Mouse (Mus musculus) lung, postnatal 25 days (tissue): ENCODE results near the gene Sctr.
A peak's percentile ranks its signal among the peaks of the same experiment; 100 is the strongest.

Experiments
- DNase-seq: peaks from one replicate; pipeline ENCODE4 v3.0.0; 2022; ENCODE audit warnings: low spot score

Sctr gene

GRCm38 (mm10) chr1:120069120-120069519 lies 62.4 kb downstream of the Sctr start:
- DNase-seq, result peak; percentile 66

GRCm38 (mm10) chr1:120070168-120070567 lies 63.5 kb downstream of the Sctr start:
- DNase-seq, result no peak

- no peak for DNase-seq
Observed at GRCm38 (mm10) chr1:120071133-120071532, 64.4 kb downstream of the Sctr start.

- peak; percentile 63 for DNase-seq
Observed at GRCm38 (mm10) chr1:120072900-120073299, 66.2 kb downstream of the Sctr start.

- peak; percentile 76 for DNase-seq
Observed at GRCm38 (mm10) chr1:120073519-120074306, 67.0 kb downstream of the Sctr start, which contains the start of gene Tmem37. Gene Tmem37 (minus strand): TSS chr1:120074074.

- DNase-seq, result no peak
Observed at GRCm38 (mm10) chr1:120074307-120074702, 67.6 kb downstream of the Sctr start.

GRCm38 (mm10) chr1:120074931-120075330 lies 68.2 kb downstream of the Sctr start:
- DNase-seq, result no peak

- no peak for DNase-seq
Observed at GRCm38 (mm10) chr1:120075507-120075906, 68.8 kb downstream of the Sctr start.

GRCm38 (mm10) chr1:120077746-120078410 lies 71.2 kb downstream of the Sctr start:
- DNase-seq, result no peak

- DNase-seq, result no peak
Observed at GRCm38 (mm10) chr1:120080632-120081031, 73.9 kb downstream of the Sctr start.

- peak; percentile 76 for DNase-seq
Observed at GRCm38 (mm10) chr1:120082957-120083585, 76.4 kb downstream of the Sctr start.

- DNase-seq, result no peak
Observed at GRCm38 (mm10) chr1:120083921-120084517, 77.3 kb downstream of the Sctr start.

- no peak for DNase-seq
Observed at GRCm38 (mm10) chr1:120085696-120086095, 79.0 kb downstream of the Sctr start.

GRCm38 (mm10) chr1:120086644-120087043 lies 80.0 kb downstream of the Sctr start:
- DNase-seq, result no peak

GRCm38 (mm10) chr1:120089180-120089579 lies 82.5 kb downstream of the Sctr start:
- DNase-seq, result no peak

- no peak for DNase-seq
Observed at GRCm38 (mm10) chr1:120090880-120091570, 84.3 kb downstream of the Sctr start.

- DNase-seq, result peak; percentile 91
Observed at GRCm38 (mm10) chr1:120093482-120094134, 86.9 kb downstream of the Sctr start.

GRCm38 (mm10) chr1:120094920-120095319 lies 88.2 kb downstream of the Sctr start:
- no peak for DNase-seq

GRCm38 (mm10) chr1:120098327-120098726 lies 91.6 kb downstream of the Sctr start:
- peak; percentile 73 for DNase-seq

GRCm38 (mm10) chr1:120099483-120099882 lies 92.8 kb downstream of the Sctr start:
- peak; percentile 29 for DNase-seq
